Mouse (Mus musculus) midbrain, embryonic 15.5 days (tissue): ENCODE results near the gene Lipe. TPM values are rescaled to one million over a fixed set of nuclear protein-coding genes. Genes with fewer than 3 reads are reported as not detected.

Experiments used
- ATAC-seq: fragments of 200-750 bp; cut with Nextera tagmentation; replicated peaks from 2 replicates; pipeline ENCODE4 v1.8.0; 2017; ENCODE audit warnings: moderate TSS enrichment
- H3K27ac ChIP-seq: fragments of 300-500 bp; sonication (generic); 2 replicates; pipeline ENCODE4 v1.5.1; 2015; ENCODE audit warnings: mild to moderate bottlenecking, inconsistent platforms
- H3K27me3 ChIP-seq: fragments of 300-500 bp; sonication (generic); replicated peaks from 2 replicates; pipeline ENCODE4 v1.6.1; 2015; ENCODE audit warnings: inconsistent platforms
- H3K36me3 ChIP-seq: fragments of 300-500 bp; sonication (generic); replicated peaks from 2 replicates; pipeline ENCODE4 v1.6.1; 2015; ENCODE audit warnings: inconsistent platforms
- H3K4me1 ChIP-seq: fragments of 300-500 bp; sonication (generic); 2 replicates; pipeline ENCODE4 v1.6.1; 2015; ENCODE audit warnings: inconsistent platforms
- H3K4me2 ChIP-seq: fragments of 300-500 bp; sonication (generic); 2 replicates; pipeline ENCODE4 v1.6.1; 2015; ENCODE audit warnings: inconsistent platforms, mild to moderate bottlenecking, moderate library complexity
- H3K4me3 ChIP-seq: fragments of 300-500 bp; sonication (generic); 2 replicates; pipeline ENCODE4 v1.5.1; 2015; ENCODE audit warnings: mild to moderate bottlenecking, inconsistent platforms
- H3K9ac ChIP-seq: fragments of 300-500 bp; sonication (generic); 2 replicates; pipeline ENCODE4 v1.6.1; 2015; ENCODE audit warnings: mild to moderate bottlenecking, inconsistent platforms
- H3K9me3 ChIP-seq: fragments of 300-500 bp; sonication (generic); 2 replicates; pipeline ENCODE4 v1.6.1; 2016; ENCODE audit warnings: inconsistent platforms
- WGBS: fragments of 180-500 bp; shearing (Covaris S2); methylation state at CpG from one replicate; pipeline ENCODE4 v1.1.7; 2015; ENCODE audit warnings: mixed read lengths; 5-methylcytosine and 5-hydroxymethylcytosine counted together
- polyA plus RNA-seq: library from polyadenylated mRNA; unstranded; fragments of >200 nt; fragmentation: Nextera tagmentation; extraction: Ambion mirVana; gene quantifications from 2 replicates; pipeline ENCODE4 v1.2.1, GENCODE M21; 2015

The Lipe gene
- polyA plus RNA-seq, 1 experiment from 2014 or later, result 10.5 TPM

GRCm38 (mm10) chr7:25365937-25366625 lies 32.4 kb downstream of the Lipe start:
- peaks cover 19% of the 10 kb centered on the region for H3K4me1 ChIP-seq
- H3K4me2 ChIP-seq, result no peak overlapping the region
- ATAC-seq, result 0 out of 2 replicates have a peak, but pooled peaks have one; percentile 11
- H3K36me3 ChIP-seq, result peaks cover 23% of the 10 kb centered on the region
- H3K4me3 ChIP-seq, result no peak overlapping the region
- no peaks in the 10 kb centered on the region for H3K9me3 ChIP-seq
- peak overlapping the region; percentile 10; the same call in 1 of the 2 replicates for H3K27ac ChIP-seq
- WGBS, result 19% methylated on average over 13 of the region's 13 CpGs
- peaks cover 24% of the 10 kb centered on the region for H3K27me3 ChIP-seq
- H3K9ac ChIP-seq, result no peak overlapping the region; the same call in 1 of the 2 replicates

GRCm38 (mm10) chr7:25363632-25364031 lies 34.9 kb downstream of the Lipe start:
- H3K4me1 ChIP-seq, result peaks cover 19% of the 10 kb centered on the region
- no peak overlapping the region for H3K4me3 ChIP-seq
- H3K27ac ChIP-seq, result no peak overlapping the region
- no peak overlapping the region for H3K9ac ChIP-seq
- WGBS, result 94% methylated on average over 17 of the region's 17 CpGs
- peaks cover 13% of the 10 kb centered on the region for H3K27me3 ChIP-seq
- H3K9me3 ChIP-seq, result no peaks in the 10 kb centered on the region
- no peak for ATAC-seq
- H3K4me2 ChIP-seq, result no peak overlapping the region
- peaks cover 31% of the 10 kb centered on the region for H3K36me3 ChIP-seq

GRCm38 (mm10) chr7:25363151-25363550 lies 35.4 kb downstream of the Lipe start:
- ATAC-seq, result no peak
- Histone ChIP-seq H3K27ac (no peak overlapping the region), H3K27me3 (peaks cover 8% of the 10 kb centered on the region), H3K4me1 (peaks cover 19% of the 10 kb centered on the region), H3K4me3 (no peak overlapping the region), H3K36me3 (peaks cover 31% of the 10 kb centered on the region), H3K4me2 (no peak overlapping the region), H3K9ac (no peak overlapping the region), H3K9me3 (no peaks in the 10 kb centered on the region)
- WGBS, result 90% methylated on average over 19 of the region's 19 CpGs

- H3K27me3 ChIP-seq, result no peaks in the 10 kb centered on the region
- H3K27ac ChIP-seq, result no peak overlapping the region
- H3K4me1 ChIP-seq, result no peaks in the 10 kb centered on the region
- ATAC-seq, result peak; percentile 53
- H3K4me3 ChIP-seq, result no peak overlapping the region
- H3K36me3 ChIP-seq, result peaks cover 26% of the 10 kb centered on the region
- H3K4me2 ChIP-seq, result no peak overlapping the region
- 76% methylated on average over 19 of the region's 19 CpGs for WGBS
- H3K9ac ChIP-seq, result no peak overlapping the region
- no peaks in the 10 kb centered on the region for H3K9me3 ChIP-seq
Observed at GRCm38 (mm10) chr7:25358721-25359206, 39.7 kb downstream of the Lipe start.

- no peak overlapping the region for H3K4me3 ChIP-seq
- no peaks in the 10 kb centered on the region for H3K9me3 ChIP-seq
- no peak overlapping the region for H3K9ac ChIP-seq
- no peak for ATAC-seq
- H3K4me1 ChIP-seq, result no peaks in the 10 kb centered on the region
- no peaks in the 10 kb centered on the region for H3K27me3 ChIP-seq
- no peak overlapping the region for H3K4me2 ChIP-seq
- no peak overlapping the region for H3K27ac ChIP-seq
- 95% methylated on average over 8 of the region's 8 CpGs for WGBS
- peaks cover 42% of the 10 kb centered on the region for H3K36me3 ChIP-seq
Observed at GRCm38 (mm10) chr7:25348861-25349260, 49.6 kb downstream of the Lipe start.

GRCm38 (mm10) chr7:25341000-25341784 lies 57.3 kb downstream of the Lipe start:
- 65% methylated on average over 20 of the region's 20 CpGs for WGBS
- no peak overlapping the region for H3K4me2 ChIP-seq
- H3K36me3 ChIP-seq, result peaks cover 13% of the 10 kb centered on the region; the same call in 1 of the 2 replicates
- peak; percentile 81 for ATAC-seq
- no peaks in the 10 kb centered on the region for H3K27me3 ChIP-seq
- H3K9me3 ChIP-seq, result no peaks in the 10 kb centered on the region
- no peaks in the 10 kb centered on the region for H3K4me1 ChIP-seq
- no peak overlapping the region for H3K4me3 ChIP-seq
- H3K9ac ChIP-seq, result no peak overlapping the region
- peak overlapping the region; percentile 19; the same call in 1 of the 2 replicates for H3K27ac ChIP-seq

- H3K36me3 ChIP-seq, result peaks cover 16% of the 10 kb centered on the region
- H3K4me1 ChIP-seq, result no peaks in the 10 kb centered on the region
Observed at GRCm38 (mm10) chr7:25339329-25339728, 59.2 kb downstream of the Lipe start.

GRCm38 (mm10) chr7:25334472-25334871 lies 64.0 kb downstream of the Lipe start:
- Histone ChIP-seq H3K36me3 (peaks cover 29% of the 10 kb centered on the region), H3K9ac (no peak overlapping the region), H3K4me1 (no peaks in the 10 kb centered on the region), H3K27me3 (no peaks in the 10 kb centered on the region), H3K4me2 (no peak overlapping the region), H3K27ac (no peak overlapping the region), H3K9me3 (no peaks in the 10 kb centered on the region), H3K4me3 (no peak overlapping the region)
- WGBS, result 84% methylated on average over 12 of the region's 12 CpGs
- ATAC-seq, result no peak

More at GRCm38 (mm10) chr7:25339329-25339728, 59.2 kb downstream of the Lipe start:
- Histone ChIP-seq H3K4me2 (no peak overlapping the region), H3K9ac (no peak overlapping the region), H3K27ac (no peak overlapping the region), H3K4me3 (no peak overlapping the region), H3K9me3 (no peaks in the 10 kb centered on the region), H3K27me3 (no peaks in the 10 kb centered on the region)
- 93% methylated on average over 9 of the region's 9 CpGs for WGBS
- no peak for ATAC-seq

- peaks cover 29% of the 10 kb centered on the region for H3K36me3 ChIP-seq
- no peaks in the 10 kb centered on the region for H3K4me1 ChIP-seq
- ATAC-seq, result 0 out of 2 replicates have a peak, but pooled peaks have one; percentile 37
- no peak overlapping the region for H3K4me2 ChIP-seq
- H3K27me3 ChIP-seq, result no peaks in the 10 kb centered on the region
- 39% methylated on average over 16 of the region's 16 CpGs for WGBS
- H3K27ac ChIP-seq, result no peak overlapping the region
- H3K4me3 ChIP-seq, result no peak overlapping the region
- no peak overlapping the region for H3K9ac ChIP-seq
- H3K9me3 ChIP-seq, result no peaks in the 10 kb centered on the region
Observed at GRCm38 (mm10) chr7:25333596-25334307, 64.8 kb downstream of the Lipe start.

Other genes with a start within 250 kb of the Lipe start
- gene Pou2f2, start 219.0 kb downstream of the Lipe start, polyA plus RNA-seq, result 45.5 and 59.1 TPM in 2 replicates
- gene Dedd2, start 178.1 kb downstream of the Lipe start, polyA plus RNA-seq, result 18.5 and 18.7 TPM in 2 replicates
- 1.8 and 1.9 TPM in 2 replicates for gene Zfp526, start 177.3 kb downstream of the Lipe start, polyA plus RNA-seq
- gene Gsk3a, start 160.9 kb downstream of the Lipe start, polyA plus RNA-seq, result 19.5 TPM in 2 replicates
- 3.3 and 5.3 TPM in 2 replicates for gene Erf, start 147.9 kb downstream of the Lipe start, polyA plus RNA-seq
- 42.1 and 45.9 TPM in 2 replicates for gene Cic, start 131.0 kb downstream of the Lipe start, polyA plus RNA-seq
- gene Pafah1b3, start 100.7 kb downstream of the Lipe start, polyA plus RNA-seq, result 671 and 679 TPM in 2 replicates
- gene Prr19, start 97.3 kb downstream of the Lipe start, polyA plus RNA-seq, result 3.7 and 4.5 TPM in 2 replicates
- gene Tmem145, start 92.6 kb downstream of the Lipe start, polyA plus RNA-seq, result 94.8 and 102 TPM in 2 replicates
- 27.0 and 27.4 TPM in 2 replicates for gene Megf8, start 81.5 kb downstream of the Lipe start, polyA plus RNA-seq
- not detected in 2 replicates for gene Cnfn, start 29.0 kb downstream of the Lipe start, polyA plus RNA-seq
- gene Cxcl17, start 14.2 kb upstream of the Lipe start, polyA plus RNA-seq, result 0.79 and 0.93 TPM in 2 replicates
- 0.88 and 1.1 TPM in 2 replicates for gene Ceacam1, start 78.9 kb upstream of the Lipe start, polyA plus RNA-seq
- gene Ceacam2, start 141.1 kb upstream of the Lipe start, polyA plus RNA-seq, result 0.13 and 0.34 TPM in 2 replicates
- gene Erich4, start 217.2 kb upstream of the Lipe start, polyA plus RNA-seq, result not detected in 2 replicates
- 44.2 and 45.3 TPM in 2 replicates for gene Dmac2, start 220.7 kb upstream of the Lipe start, polyA plus RNA-seq
- gene B3gnt8, start 227.9 kb upstream of the Lipe start, polyA plus RNA-seq, result 0.68 and 0.88 TPM in 2 replicates